Mouse (Mus musculus) limb, embryonic 14.5 days (tissue): ENCODE data around the gene Rgs3. TPM values are rescaled to one million over a fixed set of nuclear protein-coding genes. Genes with fewer than 3 reads are reported as not detected.

Experiments
- ATAC-seq: fragments of 200-750 bp; cut with Nextera tagmentation; 2 replicates; pipeline ENCODE4 v1.8.0; 2017; ENCODE audit warnings: low read depth, moderate number of reproducible peaks, moderate TSS enrichment; ENCODE audit not compliant: low FRiP score
- DNase-seq: peaks from one replicate; pipeline ENCODE4 v3.0.0-alpha.2; 2015; ENCODE audit warnings: low spot score
- H3K27ac ChIP-seq: fragments of 300-500 bp; sonication (generic); replicated peaks from 2 replicates; pipeline ENCODE4 v1.5.1; 2014; ENCODE audit warnings: low read depth, mild to moderate bottlenecking, low read length, moderate library complexity, mixed read lengths
- H3K27me3 ChIP-seq: fragments of 300-500 bp; sonication (generic); 2 replicates; pipeline ENCODE4 v1.6.1; 2014; ENCODE audit warnings: low read length, mixed read lengths; ENCODE audit not compliant: control insufficient read depth, insufficient read depth
- H3K36me3 ChIP-seq: fragments of 300-500 bp; sonication (generic); 2 replicates; pipeline ENCODE4 v1.6.1; 2014; ENCODE audit warnings: mild to moderate bottlenecking, low read length, moderate library complexity, mixed read lengths; ENCODE audit not compliant: control insufficient read depth, insufficient read depth
- H3K4me1 ChIP-seq: fragments of 300-500 bp; sonication (generic); 2 replicates; pipeline ENCODE4 v1.6.1; 2014; ENCODE audit warnings: antibody characterized with exemption, low read length, mixed read lengths; ENCODE audit not compliant: control insufficient read depth, insufficient read depth
- H3K4me2 ChIP-seq: fragments of 300-500 bp; sonication (generic); replicated peaks from 2 replicates; pipeline ENCODE4 v1.6.1; 2014; ENCODE audit warnings: low read depth, mild to moderate bottlenecking, low read length, moderate library complexity; ENCODE audit not compliant: severe bottlenecking
- H3K4me3 ChIP-seq: fragments of 300-500 bp; sonication (generic); replicated peaks from 2 replicates; pipeline ENCODE4 v1.5.1; 2014; ENCODE audit warnings: low read length
- H3K9ac ChIP-seq: fragments of 300-500 bp; sonication (generic); 2 replicates; pipeline ENCODE4 v1.6.1; 2014; ENCODE audit warnings: mild to moderate bottlenecking, low read depth, low read length, moderate library complexity; ENCODE audit not compliant: severe bottlenecking
- H3K9me3 ChIP-seq: fragments of 300-500 bp; sonication (generic); 2 replicates; pipeline ENCODE4 v1.6.1; 2016; ENCODE audit warnings: low read length; ENCODE audit not compliant: control insufficient read depth
- POLR2A ChIP-seq: fragments of 200-500 bp; IDR thresholded peaks from 2 replicates; pipeline ENCODE4 v1.8.0; 2012; ENCODE audit warnings: inconsistent platforms, mild to moderate bottlenecking, moderate library complexity, borderline replicate concordance; ENCODE audit not compliant: insufficient read depth, insufficient read length; ENCODE audit errors: extremely low read depth
- WGBS: fragments of 180-500 bp; shearing (Covaris S2); extraction: QIAGEN DNeasy Blood & Tissue Kit; methylation state at CpG from one replicate; pipeline ENCODE4 v1.1.7; 2014; 5-methylcytosine and 5-hydroxymethylcytosine counted together
- polyA plus RNA-seq, 2 experiments: library from polyadenylated mRNA; depleted of rRNA in 1 of 2; stranded (reverse) in 1 of 2; unstranded in 1 of 2; fragments of >200 nt; fragmentation: Nextera tagmentation in 1 of 2; extraction: Ambion mirVana in 1 of 2; gene quantifications; 2 replicates each; pipeline versions ENCODE4 v1.2.1 to v1.2.3; 2012 to 2014

Gene Rgs3
- polyA plus RNA-seq, 2 experiments, result 37.6 to 67.6 TPM

- H3K27ac ChIP-seq, result no peak overlapping the region
- TF ChIP-seq POLR2A, result no peak
- WGBS, result 83% methylated on average over 7 of the region's 7 CpGs
- ATAC-seq (no peak), DNase-seq (no peak)
- no peaks in the 10 kb centered on the region for H3K36me3 ChIP-seq
- H3K27me3 ChIP-seq, result no peaks in the 10 kb centered on the region
- H3K9me3 ChIP-seq, result no peaks in the 10 kb centered on the region
- no peak overlapping the region for H3K4me3 ChIP-seq
- H3K9ac ChIP-seq, result no peak overlapping the region
- no peaks in the 10 kb centered on the region for H3K4me1 ChIP-seq
- H3K4me2 ChIP-seq, result no peak overlapping the region
These were observed 151.5 kb downstream of the Rgs3 start for GRCm38 (mm10) chr4:62711159-62711558.

GRCm38 (mm10) chr4:62711582-62711981 lies 151.9 kb downstream of the Rgs3 start:
- no peaks in the 10 kb centered on the region for H3K9me3 ChIP-seq
- no peak overlapping the region for H3K4me3 ChIP-seq
- DNase-seq (no peak), ATAC-seq (no peak)
- no peaks in the 10 kb centered on the region for H3K27me3 ChIP-seq
- no peaks in the 10 kb centered on the region for H3K36me3 ChIP-seq
- H3K4me2 ChIP-seq, result no peak overlapping the region
- H3K9ac ChIP-seq, result no peak overlapping the region
- no peak for TF ChIP-seq POLR2A
- WGBS, result 68% methylated on average over 4 of the region's 4 CpGs
- no peak overlapping the region for H3K27ac ChIP-seq
- no peaks in the 10 kb centered on the region for H3K4me1 ChIP-seq

- ATAC-seq (no peak), DNase-seq (no peak)
These were observed 161.2 kb downstream of the Rgs3 start for GRCm38 (mm10) chr4:62720861-62721260.

GRCm38 (mm10) chr4:62722021-62722426 lies 162.4 kb downstream of the Rgs3 start:
- no peaks in the 10 kb centered on the region for H3K27me3 ChIP-seq
- WGBS, result 43% methylated on average over 3 of the region's 3 CpGs
- H3K9me3 ChIP-seq, result 0 out of 2 replicates have a peak, but pooled peaks cover 8% of the 10 kb centered on the region
- TF ChIP-seq POLR2A, result no peak
- no peak overlapping the region for H3K4me3 ChIP-seq
- no peaks in the 10 kb centered on the region for H3K36me3 ChIP-seq
- DNase-seq, result no peak
- peak overlapping the region; percentile 55; the same call in 1 of the 2 replicates for H3K27ac ChIP-seq
- peaks cover 5% of the 10 kb centered on the region; the same call in 1 of the 2 replicates for H3K4me1 ChIP-seq
- 0 out of 2 replicates have a peak overlapping the region, but pooled peaks have one; percentile 6 for H3K9ac ChIP-seq
- H3K4me2 ChIP-seq, result no peak overlapping the region
- ATAC-seq, result no peak

More at GRCm38 (mm10) chr4:62720861-62721260, 161.2 kb downstream of the Rgs3 start:
- H3K4me1 ChIP-seq, result 0 out of 2 replicates have a peak, but pooled peaks cover 5% of the 10 kb centered on the region
- no peak overlapping the region for H3K4me2 ChIP-seq
- no peak overlapping the region for H3K27ac ChIP-seq
- H3K27me3 ChIP-seq, result no peaks in the 10 kb centered on the region
- no peak for TF ChIP-seq POLR2A
- H3K9ac ChIP-seq, result no peak overlapping the region
- H3K4me3 ChIP-seq, result no peak overlapping the region
- 0 out of 2 replicates have a peak, but pooled peaks cover 8% of the 10 kb centered on the region for H3K9me3 ChIP-seq
- no peaks in the 10 kb centered on the region for H3K36me3 ChIP-seq

GRCm38 (mm10) chr4:62723795-62724194 lies 164.1 kb downstream of the Rgs3 start:
- H3K27ac ChIP-seq, result no peak overlapping the region
- no peaks in the 10 kb centered on the region for H3K27me3 ChIP-seq
- WGBS, result 90% methylated on average over 5 of the region's 5 CpGs
- no peak overlapping the region for H3K4me3 ChIP-seq
- TF ChIP-seq POLR2A, result no peak
- H3K4me2 ChIP-seq, result no peak overlapping the region
- ATAC-seq (no peak), DNase-seq (no peak)
- no peaks in the 10 kb centered on the region for H3K36me3 ChIP-seq
- H3K9ac ChIP-seq, result no peak overlapping the region
- H3K4me1 ChIP-seq, result peaks cover 19% of the 10 kb centered on the region
- 0 out of 2 replicates have a peak, but pooled peaks cover 8% of the 10 kb centered on the region for H3K9me3 ChIP-seq

GRCm38 (mm10) chr4:62726282-62726937 lies 166.8 kb downstream of the Rgs3 start:
- Histone ChIP-seq H3K27ac (no peak overlapping the region), H3K27me3 (no peaks in the 10 kb centered on the region), H3K9ac (no peak overlapping the region), H3K36me3 (no peaks in the 10 kb centered on the region), H3K4me1 (peaks cover 21% of the 10 kb centered on the region), H3K9me3 (0 out of 2 replicates have a peak, but pooled peaks cover 2% of the 10 kb centered on the region), H3K4me3 (no peak overlapping the region), H3K4me2 (no peak overlapping the region)
- ATAC-seq (no peak), DNase-seq (no peak)
- WGBS, result 95% methylated on average over 5 of the region's 5 CpGs
- TF ChIP-seq POLR2A, result no peak
